Mouse (Mus musculus): Measurements from ENCODE around the gene Pgp.
A peak's percentile ranks its signal among the peaks of the same experiment; 100 is the strongest.
"Not testable (repeated sequence)": the region's sequence is repeated elsewhere in the genome, so short reads cannot be mapped to it uniquely, and the experiment has no call there.

Gene Pgp

GRCm38 (mm10) chr17:24469910-24470602 is at the start of gene Pgp, which contains the start of gene E4f1:
Gene Pgp, plus strand, starts transcription at chr17:24470392.
Gene E4f1, minus strand, starts transcription at chr17:24470313.
- DNase-seq (ENCODE audit: low spot score in 2 of 2), result peak; percentile 99

GRCm38 (mm10) chr17:24423114-24423513 is 47.1 kb upstream of the Pgp start:
- DNase-seq (ENCODE audit: low spot score in 2 of 2), result no peak

GRCm38 (mm10) chr17:24424489-24424888 is 45.7 kb upstream of the Pgp start:
- no peak for DNase-seq (ENCODE audit: low spot score in 2 of 2)

- DNase-seq (ENCODE audit: low spot score in 2 of 2), result not testable (repeated sequence)
Measured at GRCm38 (mm10) chr17:24425326-24425725, 44.9 kb upstream of the Pgp start.

- DNase-seq (ENCODE audit: low spot score in 2 of 2), result no peak
Measured at GRCm38 (mm10) chr17:24425905-24426304, 44.3 kb upstream of the Pgp start.

- peak; percentile 96 to 97 for DNase-seq (ENCODE audit: low spot score in 2 of 2)
Measured at GRCm38 (mm10) chr17:24426471-24427169, 43.6 kb upstream of the Pgp start, which contains the start of gene Eci1. Gene Eci1, plus strand, starts transcription at chr17:24426641.

- DNase-seq (ENCODE audit: low spot score in 2 of 2), result no peak
Measured at GRCm38 (mm10) chr17:24427170-24427557, 43.0 kb upstream of the Pgp start.

GRCm38 (mm10) chr17:24429201-24429983 is 40.8 kb upstream of the Pgp start:
- peak; percentile 70 to 76 for DNase-seq (ENCODE audit: low spot score in 2 of 2)

GRCm38 (mm10) chr17:24437016-24437415 is 33.2 kb upstream of the Pgp start:
- DNase-seq (ENCODE audit: low spot score in 2 of 2), result peak in 1 of 2 experiments; percentile 47

GRCm38 (mm10) chr17:24440377-24440776 is 29.8 kb upstream of the Pgp start:
- DNase-seq (ENCODE audit: low spot score in 2 of 2), result no peak

GRCm38 (mm10) chr17:24441148-24441547 is 29.0 kb upstream of the Pgp start:
- no peak for DNase-seq (ENCODE audit: low spot score in 2 of 2)

GRCm38 (mm10) chr17:24442107-24442506 is 28.1 kb upstream of the Pgp start:
- no peak for DNase-seq (ENCODE audit: low spot score in 2 of 2)

GRCm38 (mm10) chr17:24442632-24443155 is 27.5 kb upstream of the Pgp start, which contains the start of gene Dnase1l2:
Gene Dnase1l2, minus strand, starts transcription at chr17:24443105.
- no peak for DNase-seq (ENCODE audit: low spot score in 2 of 2)

- no peak for DNase-seq (ENCODE audit: low spot score in 2 of 2)
Measured at GRCm38 (mm10) chr17:24443409-24443808, 26.8 kb upstream of the Pgp start.

- no peak for DNase-seq (ENCODE audit: low spot score in 2 of 2)
Measured at GRCm38 (mm10) chr17:24446590-24446989, 23.6 kb upstream of the Pgp start.

GRCm38 (mm10) chr17:24449507-24449906 is 20.7 kb upstream of the Pgp start:
- no peak for DNase-seq (ENCODE audit: low spot score in 2 of 2)

GRCm38 (mm10) chr17:24451220-24451619 is 19.0 kb upstream of the Pgp start:
- no peak for DNase-seq (ENCODE audit: low spot score in 2 of 2)

GRCm38 (mm10) chr17:24453372-24453771 is 16.8 kb upstream of the Pgp start:
- no peak for DNase-seq (ENCODE audit: low spot score in 2 of 2)

GRCm38 (mm10) chr17:24454218-24454755 is 15.9 kb upstream of the Pgp start:
- DNase-seq (ENCODE audit: low spot score in 2 of 2), result no peak

- peak; percentile 99 for DNase-seq (ENCODE audit: low spot score in 2 of 2)
Measured at GRCm38 (mm10) chr17:24454756-24455522, 15.3 kb upstream of the Pgp start.

Measured in heart, adult 9 months (tissue).